Mouse (Mus musculus) embryonic facial prominence, embryonic 12.5 days (tissue): Measurements from ENCODE around the gene Prkar1a. TPM values are rescaled to one million over a fixed set of nuclear protein-coding genes. Genes with fewer than 3 reads are reported as not detected.

ENCODE experiments used
- ATAC-seq: fragments of 200-750 bp; cut with Nextera tagmentation; 2 replicates; pipeline ENCODE4 v1.8.0; 2017; ENCODE audit not compliant: insufficient number of reproducible peaks, insufficient read depth, low FRiP score, low TSS enrichment
- H3K27ac ChIP-seq: fragments of 300-500 bp; sonication (generic); 2 replicates; pipeline ENCODE4 v1.5.1; 2016; ENCODE audit warnings: mild to moderate bottlenecking
- H3K27me3 ChIP-seq: fragments of 300-500 bp; sonication (generic); 2 replicates; pipeline ENCODE4 v1.6.1; 2016; ENCODE audit warnings: mild to moderate bottlenecking, moderate library complexity
- H3K36me3 ChIP-seq: fragments of 300-500 bp; sonication (generic); 2 replicates; pipeline ENCODE4 v1.6.1; 2016; ENCODE audit warnings: mild to moderate bottlenecking
- H3K4me1 ChIP-seq: fragments of 300-500 bp; sonication (generic); 2 replicates; pipeline ENCODE4 v1.6.1; 2016
- H3K4me2 ChIP-seq: fragments of 300-500 bp; sonication (generic); replicated peaks from 2 replicates; pipeline ENCODE4 v1.6.1; 2016; ENCODE audit warnings: mild to moderate bottlenecking, moderate library complexity
- H3K4me3 ChIP-seq: fragments of 300-500 bp; sonication (generic); 2 replicates; pipeline ENCODE4 v1.5.1; 2016; ENCODE audit warnings: mild to moderate bottlenecking
- H3K9ac ChIP-seq: fragments of 300-500 bp; sonication (generic); 2 replicates; pipeline ENCODE4 v1.6.1; 2016; ENCODE audit warnings: mild to moderate bottlenecking, moderate library complexity
- H3K9me3 ChIP-seq: fragments of 300-500 bp; sonication (generic); 2 replicates; pipeline ENCODE4 v1.6.1; 2016; ENCODE audit warnings: mild to moderate bottlenecking, moderate library complexity
- WGBS: fragments of 180-500 bp; shearing (Covaris S2); methylation state at CpG from one replicate; pipeline ENCODE4 v1.1.7; 2016; 5-methylcytosine and 5-hydroxymethylcytosine counted together
- polyA plus RNA-seq: library from polyadenylated mRNA; unstranded; fragments of >200 nt; fragmentation: Nextera tagmentation; extraction: Ambion mirVana; gene quantifications from 2 replicates; pipeline ENCODE4 v1.2.1, GENCODE M21; 2016

Prkar1a gene
- polyA plus RNA-seq, 1 experiment from 2014 or later, result 392 TPM

GRCm38 (mm10) chr11:109676621-109677373, 27.6 kb downstream of the Prkar1a start:
- ATAC-seq, result no peak
- Histone ChIP-seq H3K27ac (no peak overlapping the region), H3K4me1 (no peaks in the 10 kb centered on the region), H3K9ac (no peak overlapping the region), H3K4me2 (no peak overlapping the region), H3K9me3 (no peaks in the 10 kb centered on the region), H3K27me3 (no peaks in the 10 kb centered on the region), H3K4me3 (no peak overlapping the region), H3K36me3 (no peaks in the 10 kb centered on the region)
- WGBS, result 62% methylated on average over 12 of the region's 12 CpGs

GRCm38 (mm10) chr11:109678291-109678690, 29.1 kb downstream of the Prkar1a start:
- Histone ChIP-seq H3K4me1 (no peaks in the 10 kb centered on the region), H3K4me2 (no peak overlapping the region), H3K27ac (no peak overlapping the region), H3K36me3 (no peaks in the 10 kb centered on the region), H3K9me3 (no peaks in the 10 kb centered on the region), H3K4me3 (no peak overlapping the region), H3K27me3 (no peaks in the 10 kb centered on the region), H3K9ac (no peak overlapping the region)
- 77% methylated on average over 12 of the region's 12 CpGs for WGBS
- no peak for ATAC-seq

- Histone ChIP-seq H3K9me3 (no peaks in the 10 kb centered on the region), H3K9ac (no peak overlapping the region), H3K4me3 (no peak overlapping the region), H3K4me1 (no peaks in the 10 kb centered on the region), H3K27me3 (no peaks in the 10 kb centered on the region), H3K27ac (no peak overlapping the region), H3K4me2 (no peak overlapping the region), H3K36me3 (no peaks in the 10 kb centered on the region)
- 80% methylated on average over 9 of the region's 9 CpGs for WGBS
- no peak for ATAC-seq
These were observed 31.7 kb downstream of the Prkar1a start for GRCm38 (mm10) chr11:109680934-109681333.

- 81% methylated on average over 3 of the region's 3 CpGs for WGBS
These were observed 32.4 kb downstream of the Prkar1a start for GRCm38 (mm10) chr11:109681556-109681955.

GRCm38 (mm10) chr11:109682221-109682620, 33.0 kb downstream of the Prkar1a start:
- Histone ChIP-seq H3K9me3 (no peaks in the 10 kb centered on the region), H3K36me3 (no peaks in the 10 kb centered on the region), H3K4me3 (no peak overlapping the region), H3K27ac (no peak overlapping the region), H3K4me1 (no peaks in the 10 kb centered on the region), H3K27me3 (no peaks in the 10 kb centered on the region), H3K4me2 (no peak overlapping the region), H3K9ac (no peak overlapping the region)
- WGBS, result 88% methylated on average over 6 of the region's 6 CpGs
- no peak for ATAC-seq

More at GRCm38 (mm10) chr11:109681556-109681955, 32.4 kb downstream of the Prkar1a start:
- no peak overlapping the region for H3K27ac ChIP-seq
- H3K4me3 ChIP-seq, result no peak overlapping the region
- H3K4me1 ChIP-seq, result no peaks in the 10 kb centered on the region
- H3K27me3 ChIP-seq, result no peaks in the 10 kb centered on the region
- no peak for ATAC-seq
- no peak overlapping the region for H3K4me2 ChIP-seq
- H3K9ac ChIP-seq, result no peak overlapping the region
- H3K9me3 ChIP-seq, result no peaks in the 10 kb centered on the region
- no peaks in the 10 kb centered on the region for H3K36me3 ChIP-seq

GRCm38 (mm10) chr11:109689539-109689938, 40.3 kb downstream of the Prkar1a start:
- no peak overlapping the region for H3K9ac ChIP-seq
- ATAC-seq, result no peak

GRCm38 (mm10) chr11:109692737-109693136, 43.5 kb downstream of the Prkar1a start:
- Histone ChIP-seq H3K4me2 (no peak overlapping the region), H3K27ac (no peak overlapping the region), H3K9me3 (no peaks in the 10 kb centered on the region), H3K9ac (no peak overlapping the region), H3K36me3 (no peaks in the 10 kb centered on the region), H3K4me1 (no peaks in the 10 kb centered on the region; the same call in 1 of the 2 replicates), H3K27me3 (no peaks in the 10 kb centered on the region), H3K4me3 (no peak overlapping the region)
- WGBS, result 20% methylated on average over 3 of the region's 3 CpGs
- no peak for ATAC-seq

More at GRCm38 (mm10) chr11:109689539-109689938, 40.3 kb downstream of the Prkar1a start:
- Histone ChIP-seq H3K4me3 (no peak overlapping the region), H3K4me2 (no peak overlapping the region), H3K36me3 (no peaks in the 10 kb centered on the region), H3K9me3 (no peaks in the 10 kb centered on the region), H3K4me1 (no peaks in the 10 kb centered on the region; the same call in 1 of the 2 replicates), H3K27me3 (no peaks in the 10 kb centered on the region), H3K27ac (no peak overlapping the region)
- 88% methylated on average over 4 of the region's 4 CpGs for WGBS

GRCm38 (mm10) chr11:109696519-109696918, 47.3 kb downstream of the Prkar1a start:
- no peaks in the 10 kb centered on the region; the same call in 1 of the 2 replicates for H3K4me1 ChIP-seq
- H3K4me3 ChIP-seq, result no peak overlapping the region
- H3K9ac ChIP-seq, result no peak overlapping the region
- no peaks in the 10 kb centered on the region for H3K27me3 ChIP-seq
- WGBS, result 87% methylated on average over 4 of the region's 4 CpGs
- H3K36me3 ChIP-seq, result no peaks in the 10 kb centered on the region
- ATAC-seq, result no peak
- H3K9me3 ChIP-seq, result no peaks in the 10 kb centered on the region
- no peak overlapping the region for H3K27ac ChIP-seq
- H3K4me2 ChIP-seq, result no peak overlapping the region

GRCm38 (mm10) chr11:109697089-109697643, 48.0 kb downstream of the Prkar1a start:
- no peak overlapping the region for H3K27ac ChIP-seq
- no peaks in the 10 kb centered on the region for H3K27me3 ChIP-seq
- 83% methylated on average over 5 of the region's 5 CpGs for WGBS
- H3K4me2 ChIP-seq, result no peak overlapping the region
- H3K9ac ChIP-seq, result no peak overlapping the region
- H3K4me1 ChIP-seq, result peaks cover 2% of the 10 kb centered on the region; the same call in 1 of the 2 replicates
- no peak overlapping the region for H3K4me3 ChIP-seq
- no peaks in the 10 kb centered on the region for H3K36me3 ChIP-seq
- no peaks in the 10 kb centered on the region for H3K9me3 ChIP-seq
- no peak for ATAC-seq

- 87% methylated on average over 10 of the region's 10 CpGs for WGBS
These were observed 49.5 kb downstream of the Prkar1a start for GRCm38 (mm10) chr11:109698740-109699139.

GRCm38 (mm10) chr11:109699784-109700183, 50.6 kb downstream of the Prkar1a start:
- Histone ChIP-seq H3K9ac (no peak overlapping the region), H3K27me3 (no peaks in the 10 kb centered on the region), H3K36me3 (no peaks in the 10 kb centered on the region), H3K9me3 (no peaks in the 10 kb centered on the region), H3K4me3 (no peak overlapping the region), H3K4me2 (no peak overlapping the region), H3K27ac (no peak overlapping the region), H3K4me1 (peaks cover 6% of the 10 kb centered on the region; the same call in 1 of the 2 replicates)
- 55% methylated on average over 2 of the region's 2 CpGs for WGBS
- ATAC-seq, result no peak

More at GRCm38 (mm10) chr11:109698740-109699139, 49.5 kb downstream of the Prkar1a start:
- H3K27ac ChIP-seq, result no peak overlapping the region
- H3K4me3 ChIP-seq, result no peak overlapping the region
- H3K9me3 ChIP-seq, result no peaks in the 10 kb centered on the region
- no peaks in the 10 kb centered on the region for H3K27me3 ChIP-seq
- no peak overlapping the region for H3K9ac ChIP-seq
- ATAC-seq, result no peak
- peaks cover 4% of the 10 kb centered on the region; the same call in 1 of the 2 replicates for H3K4me1 ChIP-seq
- H3K36me3 ChIP-seq, result no peaks in the 10 kb centered on the region
- no peak overlapping the region for H3K4me2 ChIP-seq

- Histone ChIP-seq H3K4me3 (no peak overlapping the region), H3K4me2 (no peak overlapping the region), H3K9me3 (no peaks in the 10 kb centered on the region), H3K4me1 (peaks cover 6% of the 10 kb centered on the region; the same call in 1 of the 2 replicates), H3K36me3 (no peaks in the 10 kb centered on the region), H3K27ac (no peak overlapping the region), H3K27me3 (no peaks in the 10 kb centered on the region), H3K9ac (no peak overlapping the region)
- 77% methylated on average over 6 of the region's 6 CpGs for WGBS
- ATAC-seq, result no peak
These were observed 51.6 kb downstream of the Prkar1a start for GRCm38 (mm10) chr11:109700761-109701160.
